Mouse (Mus musculus) MEL (cell line): ENCODE results near the gene Arhgap33.

Source experiments
- CHD2 ChIP-seq: IDR thresholded peaks from 2 replicates; pipeline ENCODE4 v1.6.1; 2011; ENCODE audit warnings: low read length, improper control_type of control experiment
- CTCF ChIP-seq, 3 experiments: IDR thresholded peaks in 2 of 3; conservative IDR thresholded peaks in 1 of 3; 2 replicates each; pipeline ENCODE4 v1.5.1; 2011 to 2012; ENCODE audit warnings: low read length in 3 of 3, low read depth in 2 of 3, mild to moderate bottlenecking in 2 of 3, improper control_type of control experiment in 1 of 3, inconsistent platforms in 1 of 3, mixed read lengths in 1 of 3, moderate library complexity in 1 of 3; ENCODE audit not compliant: control insufficient read depth in 1 of 3, insufficient read depth in 1 of 3, poor library complexity in 1 of 3, severe bottlenecking in 1 of 3
- EP300 ChIP-seq, 2 experiments: IDR thresholded peaks; 2 replicates each; pipeline ENCODE4 v1.6.1; 2011; ENCODE audit warnings: improper control_type of control experiment in 2 of 2, low read length in 2 of 2, low read depth in 1 of 2, mild to moderate bottlenecking in 1 of 2
- HCFC1 ChIP-seq: IDR thresholded peaks from 2 replicates; pipeline ENCODE4 v1.6.1; 2012; ENCODE audit warnings: low read depth, mild to moderate bottlenecking, inconsistent platforms, low read length, improper control_type of control experiment, moderate library complexity
- JUND ChIP-seq: IDR thresholded peaks from 2 replicates; pipeline ENCODE4 v1.6.1; 2011; ENCODE audit warnings: low read depth, mild to moderate bottlenecking, improper control_type of control experiment, low read length
- KAT2A ChIP-seq: conservative IDR thresholded peaks from 2 replicates; pipeline ENCODE4 v1.6.1; 2012; ENCODE audit warnings: low read depth, low read length, improper control_type of control experiment, inconsistent platforms
- MAX ChIP-seq: IDR thresholded peaks from 2 replicates; pipeline ENCODE4 v1.6.1; 2011; ENCODE audit warnings: low read length, improper control_type of control experiment
- MXI1 ChIP-seq: IDR thresholded peaks from 2 replicates; pipeline ENCODE4 v1.6.1; 2011; ENCODE audit warnings: mild to moderate bottlenecking, low read depth, low read length, improper control_type of control experiment
- POLR2A ChIP-seq, 2 experiments: IDR thresholded peaks; 2 replicates each; pipeline ENCODE4 v1.6.1; 2011 to 2012; ENCODE audit warnings: low read length in 2 of 2, mild to moderate bottlenecking in 2 of 2, control low read depth in 1 of 2, improper control_type of control experiment in 1 of 2, low read depth in 1 of 2, moderate library complexity in 1 of 2; ENCODE audit not compliant: control insufficient read depth in 1 of 2, insufficient read depth in 1 of 2, poor library complexity in 1 of 2
- POLR2AphosphoS5 ChIP-seq: IDR thresholded peaks from 2 replicates; pipeline ENCODE4 v1.6.1; 2012; ENCODE audit warnings: low read depth, borderline replicate concordance, mild to moderate bottlenecking, inconsistent platforms, low read length, moderate library complexity, mixed read lengths
- SMC3 ChIP-seq: IDR thresholded peaks from 2 replicates; pipeline ENCODE4 v1.6.1; 2011; ENCODE audit warnings: low read depth, low read length, improper control_type of control experiment
- TCF12 ChIP-seq: IDR thresholded peaks from 2 replicates; pipeline ENCODE4 v1.6.1; 2014; ENCODE audit warnings: low read depth, mild to moderate bottlenecking, inconsistent platforms, low read length, improper control_type of control experiment, moderate library complexity
- USF1 ChIP-seq: IDR thresholded peaks from 2 replicates; pipeline ENCODE4 v1.6.1; 2014; ENCODE audit warnings: low read depth, mild to moderate bottlenecking, inconsistent platforms, low read length, improper control_type of control experiment, moderate library complexity
- ZMIZ1 ChIP-seq: IDR thresholded peaks from 2 replicates; pipeline ENCODE4 v1.6.1; 2012; ENCODE audit warnings: low read depth, mild to moderate bottlenecking, inconsistent platforms, low read length, improper control_type of control experiment, moderate library complexity

DNA sequence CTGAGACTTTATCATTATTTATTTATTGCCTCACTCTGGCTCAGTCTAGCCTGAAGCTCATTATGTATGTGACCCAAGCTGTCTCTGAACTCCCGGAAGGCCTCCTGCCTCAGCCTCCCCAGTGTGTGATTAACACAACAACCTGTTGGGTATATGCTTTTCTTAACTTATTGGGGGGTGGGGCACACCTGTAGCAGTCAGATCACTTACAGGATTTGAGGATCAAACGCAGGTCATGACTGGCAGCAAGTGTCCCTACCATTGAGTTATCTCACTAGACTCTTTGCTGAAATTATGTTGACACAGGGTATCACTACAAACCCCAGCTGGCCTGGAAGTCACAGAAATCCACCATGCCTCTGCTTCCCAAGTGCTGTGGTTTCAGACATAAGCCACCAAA lies 25.4 kb upstream of the Arhgap33 start:
- TF ChIP-seq CTCF (IDR thresholded peaks at IDR 0.05 in 2 of 3, conservative IDR thresholded peaks at IDR 0.05 in 1 of 3; ENCODE audit: control insufficient read depth in 1 of 3, insufficient read depth in 1 of 3, low read depth in 2 of 3, low read length in 3 of 3, poor library complexity in 1 of 3, severe bottlenecking in 1 of 3) (no peak), USF1 (no peak), ZMIZ1 (no peak), HCFC1 (no peak), TCF12 (no peak), EP300 (IDR thresholded peaks at IDR 0.05; ENCODE audit: low read depth in 1 of 2, low read length in 2 of 2) (no peak), POLR2A (IDR thresholded peaks at IDR 0.05; ENCODE audit: control insufficient read depth in 1 of 2, insufficient read depth in 1 of 2, low read depth in 1 of 2, low read length in 2 of 2, poor library complexity in 1 of 2) (no peak), KAT2A (no peak), SMC3 (no peak), CHD2 (no peak), POLR2AphosphoS5 (no peak), MAX (no peak), JUND (no peak), MXI1 (no peak)
